Mouse (Mus musculus): Measurements from ENCODE around the gene Fscn1.

DNA sequence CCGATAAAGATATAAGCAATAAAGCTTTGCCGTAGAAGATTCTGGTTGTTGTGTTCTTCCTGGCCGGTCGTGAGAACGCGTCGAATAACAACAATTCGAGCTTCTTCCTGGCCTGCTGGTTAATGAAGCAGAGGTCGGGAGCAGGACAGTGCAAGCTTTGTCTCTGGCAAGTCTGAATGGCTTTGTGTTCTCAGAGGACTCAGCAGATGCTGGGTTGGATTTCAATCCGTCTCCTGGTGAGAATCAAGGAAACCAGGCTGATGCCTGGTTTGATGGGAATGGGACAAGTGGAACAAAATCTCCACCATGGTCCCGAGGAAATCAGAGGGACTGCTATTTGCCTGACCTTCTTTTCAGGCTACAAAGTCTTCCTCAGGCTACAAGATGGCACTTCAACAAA lies 49.2 kb downstream of the Fscn1 start:
- no peak for TF ChIP-seq CTCF (IDR thresholded peaks at IDR 0.05; ENCODE audit: low read depth, low read length)
- TF ChIP-seq POLR2A (IDR thresholded peaks at IDR 0.05; ENCODE audit: insufficient read depth, low read length): no peak
